Mouse (Mus musculus) testis, adult 2 months (tissue): ENCODE measurements around the gene Il1rap. TPM values are rescaled to one million over a fixed set of nuclear protein-coding genes. Genes with fewer than 3 reads are reported as not detected.

Experiments
- H3K27ac ChIP-seq: fragments of 200-500 bp; 2 replicates; pipeline ENCODE4 v1.5.1; 2012; ENCODE audit warnings: low read depth, low read length; ENCODE audit not compliant: control insufficient read depth, insufficient read depth
- H3K27me3 ChIP-seq: fragments of 200-500 bp; 2 replicates; pipeline ENCODE4 v1.6.1; 2012; ENCODE audit warnings: mild to moderate bottlenecking, low read length, moderate library complexity; ENCODE audit not compliant: control insufficient read depth, insufficient read depth
- H3K36me3 ChIP-seq: fragments of 200-500 bp; 2 replicates; pipeline ENCODE4 v1.6.1; 2012; ENCODE audit warnings: mild to moderate bottlenecking, low read length; ENCODE audit not compliant: control insufficient read depth, insufficient read depth
- H3K4me1 ChIP-seq: fragments of 200-500 bp; 2 replicates; pipeline ENCODE4 v1.6.1; 2012; ENCODE audit warnings: low read length; ENCODE audit not compliant: control insufficient read depth, insufficient read depth
- H3K4me3 ChIP-seq: fragments of 200-500 bp; 2 replicates; pipeline ENCODE4 v1.5.1; 2012; ENCODE audit warnings: low read depth, mild to moderate bottlenecking, low read length, moderate library complexity, mixed read lengths; ENCODE audit not compliant: control insufficient read depth
- CTCF ChIP-seq: fragments of 200-500 bp; IDR thresholded peaks from 2 replicates; pipeline ENCODE4 v1.5.1; 2012; ENCODE audit warnings: low read depth, mild to moderate bottlenecking, inconsistent platforms, low read length, moderate library complexity; ENCODE audit not compliant: control insufficient read depth, insufficient read depth, insufficient replicate concordance
- POLR2A ChIP-seq: fragments of 200-500 bp; IDR thresholded peaks from 2 replicates; pipeline ENCODE4 v1.6.1; 2012; ENCODE audit warnings: low read depth, mild to moderate bottlenecking, inconsistent platforms, low read length, moderate library complexity; ENCODE audit not compliant: control insufficient read depth
- polyA plus RNA-seq: library from polyadenylated mRNA; depleted of rRNA; stranded (reverse); fragments of >200 nt; gene quantifications from 2 replicates; pipeline ENCODE4 v1.2.3, GENCODE M21; 2012; rRNA removed

Gene Il1rap
- polyA plus RNA-seq, 1 experiment: 2.2 TPM

DNA sequence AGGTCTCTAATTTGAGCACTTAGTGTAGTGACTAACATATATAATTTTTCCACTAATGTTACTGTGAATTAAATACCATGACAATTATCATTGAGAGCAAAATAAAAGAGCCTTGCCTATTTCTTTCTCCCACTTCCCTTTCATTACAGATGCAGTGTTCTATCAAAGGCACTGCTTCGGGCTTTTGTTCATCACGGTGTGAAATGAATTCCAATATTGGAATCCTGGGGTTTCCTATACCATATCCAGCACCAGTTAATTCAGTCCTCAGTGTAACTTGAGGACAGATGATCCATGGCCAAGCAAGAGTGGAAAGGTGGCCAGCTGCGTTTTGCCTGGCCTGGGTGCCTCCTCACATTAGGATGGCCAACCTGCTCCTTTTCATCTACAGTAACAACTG is 151.1 kb downstream of the Il1rap start:
- Histone ChIP-seq H3K27ac (no peak overlapping the region), H3K4me3 (no peak overlapping the region), H3K27me3 (no peaks in the 10 kb centered on the region), H3K4me1 (no peaks in the 10 kb centered on the region), H3K36me3 (no peaks in the 10 kb centered on the region)
- no peak for TF ChIP-seq POLR2A
- TF ChIP-seq CTCF: no peak

DNA sequence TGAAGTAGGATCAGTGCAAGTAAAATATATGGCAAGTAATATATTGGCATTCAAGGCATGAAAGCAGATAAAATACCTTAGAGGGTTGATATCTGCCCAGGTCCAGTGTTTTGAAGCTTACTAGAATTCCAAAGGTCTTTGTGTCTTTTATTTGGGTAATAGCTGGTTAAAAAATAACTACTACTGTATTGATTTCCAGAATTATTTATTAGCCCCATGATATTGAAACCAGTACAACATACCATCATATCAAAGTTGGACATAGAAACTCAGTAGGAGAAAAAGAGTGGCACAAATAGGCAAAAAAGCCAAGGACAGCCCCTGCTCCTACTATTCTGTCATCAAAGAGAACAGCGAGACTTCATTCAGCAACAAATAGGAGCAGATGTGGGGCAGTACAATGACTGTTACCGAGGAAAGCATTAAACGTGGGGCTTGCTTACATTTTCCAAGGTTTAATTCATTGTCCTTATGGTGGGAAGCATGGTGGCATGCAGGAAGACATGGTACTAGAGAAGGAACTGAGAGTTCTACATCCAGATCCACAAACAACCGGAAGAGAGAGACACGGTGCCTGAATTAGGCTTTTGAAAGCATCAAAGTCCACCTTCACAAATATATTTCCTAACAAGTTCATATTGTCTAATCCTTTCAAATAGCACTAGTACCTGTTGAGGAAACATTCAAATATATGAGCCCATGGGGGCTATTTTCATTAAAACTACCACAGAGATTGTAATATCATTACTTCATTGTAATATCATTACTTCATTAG is 174.1 kb downstream of the Il1rap start:
- Histone ChIP-seq H3K4me3 (no peak overlapping the region), H3K27ac (no peak overlapping the region), H3K27me3 (no peaks in the 10 kb centered on the region), H3K4me1 (no peaks in the 10 kb centered on the region), H3K36me3 (no peaks in the 10 kb centered on the region)
- TF ChIP-seq POLR2A (no peak), CTCF (no peak)

DNA sequence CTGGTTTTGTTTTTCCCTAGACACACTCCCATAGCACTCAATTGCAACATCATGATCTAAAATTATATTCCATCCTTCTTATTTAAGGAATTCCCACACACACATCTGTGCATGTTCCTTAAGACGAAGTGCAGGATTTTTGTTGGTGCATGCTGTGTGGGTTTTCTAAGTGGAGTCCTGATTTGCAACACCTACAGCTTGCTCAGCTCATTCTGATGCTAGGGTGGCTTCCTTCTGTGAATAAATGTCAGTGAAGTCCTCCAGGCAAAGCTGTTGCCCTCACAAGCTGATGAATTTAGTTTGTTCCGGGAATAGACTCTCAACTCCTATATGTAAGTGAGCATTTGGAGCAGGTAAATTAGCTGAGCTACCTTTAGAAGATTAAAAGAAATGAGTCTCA is 194.5 kb downstream of the Il1rap start:
- Histone ChIP-seq H3K27me3 (no peaks in the 10 kb centered on the region), H3K36me3 (no peaks in the 10 kb centered on the region), H3K4me3 (no peak overlapping the region), H3K4me1 (no peaks in the 10 kb centered on the region), H3K27ac (no peak overlapping the region)
- TF ChIP-seq CTCF: no peak
- TF ChIP-seq POLR2A: no peak

DNA sequence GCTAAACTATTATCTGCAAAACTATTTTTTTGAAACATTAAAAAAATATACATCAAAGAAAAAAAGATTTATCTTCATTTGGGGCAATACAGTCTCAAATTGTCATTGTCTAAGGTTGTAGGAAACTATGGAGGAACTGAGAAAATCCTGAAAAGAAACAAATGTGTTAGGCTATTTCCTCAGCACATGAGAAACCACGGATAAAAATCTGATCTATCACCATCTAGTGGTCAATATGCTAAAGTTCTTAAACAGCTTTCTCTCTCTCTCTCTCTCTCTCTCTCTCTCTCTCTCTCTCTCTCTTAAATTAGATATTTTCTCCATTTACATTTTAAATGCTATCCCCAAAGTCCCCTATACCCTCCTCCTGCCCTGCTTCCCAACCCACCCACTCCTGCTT is 195.6 kb downstream of the Il1rap start:
- Histone ChIP-seq H3K27me3 (no peaks in the 10 kb centered on the region), H3K4me1 (no peaks in the 10 kb centered on the region), H3K27ac (no peak overlapping the region), H3K36me3 (no peaks in the 10 kb centered on the region), H3K4me3 (no peak overlapping the region)
- TF ChIP-seq CTCF: no peak
- TF ChIP-seq POLR2A: no peak

Other genes with a start within 250 kb of the Il1rap start
- 0.20 and 0.83 TPM in 2 replicates for gene Cldn1, start 209.9 kb upstream of the Il1rap start, polyA plus RNA-seq
- not detected in 2 replicates for gene Cldn16, start 118.6 kb upstream of the Il1rap start, polyA plus RNA-seq
- gene Tmem207, start 54.9 kb upstream of the Il1rap start, polyA plus RNA-seq: not detected in 2 replicates